Comparison of ENCODE assay signal across 8 mouse cellular contexts in the genomic region with DNA sequence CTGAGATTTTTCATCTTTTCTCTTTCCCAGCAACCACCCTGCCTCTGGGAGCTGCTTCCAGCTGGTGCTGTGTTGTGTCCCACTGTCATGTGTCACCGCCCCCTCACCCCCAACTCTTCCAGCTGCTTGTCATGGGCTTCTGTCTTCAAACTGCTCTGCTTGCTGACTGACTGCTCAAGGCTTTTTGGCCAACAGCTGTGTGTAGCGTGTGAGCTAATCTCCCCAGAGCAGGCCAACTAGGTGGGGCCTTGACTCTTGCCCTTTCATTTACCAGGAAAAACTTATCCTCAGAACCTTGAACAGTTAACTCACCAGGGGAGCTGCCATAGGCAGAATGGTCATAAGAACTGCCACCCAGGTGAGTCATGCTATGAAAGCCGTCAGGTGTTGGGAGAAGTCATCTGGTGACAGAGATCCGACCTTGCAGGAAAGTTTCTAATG. TPM values are rescaled to one million over a fixed set of nuclear protein-coding genes. Genes with fewer than 3 reads are reported as not detected.
A peak's percentile ranks its signal among the peaks of the same experiment; 100 is the strongest.
DNase-seq lines count a peak whose midpoint lies in the region; ATAC-seq lines count a peak whose summit lies in the region.

No protein-coding gene starts in this region.

- 44% methylated on average over 4 of the region's 4 CpGs for WGBS in intestine, embryonic 15.5 days
- 85% methylated on average over 4 of the region's 4 CpGs for WGBS in forebrain, embryonic 13.5 days

- peak; percentile 6 for DNase-seq in right cerebral cortex, postnatal 14 days
- no peak for DNase-seq in right cerebral cortex, postnatal 36 days (ENCODE audit: low spot score in 2 of 2)
- DNase-seq in left cerebral cortex, adult 18-20 months (ENCODE audit: low spot score in 2 of 2): no peak

- peaks cover 41% of the 10 kb centered on the region for H3K4me1 ChIP-seq in erythroblast, embryonic 14.5 days (ENCODE audit: control insufficient read depth)
- peaks cover 11% of the 10 kb centered on the region; the same call in 1 of the 2 replicates for H3K4me1 ChIP-seq in intestine, embryonic 15.5 days (replicated peaks)
- H3K4me1 ChIP-seq in forebrain, embryonic 13.5 days: 0 out of 2 replicates have a peak, but pooled peaks cover 3% of the 10 kb centered on the region

- H3K9me3 ChIP-seq in erythroblast, embryonic 14.5 days (ENCODE audit: control insufficient read depth, low read length): peaks cover 5% of the 10 kb centered on the region
- no peaks in the 10 kb centered on the region for H3K9me3 ChIP-seq in intestine, embryonic 15.5 days
- H3K9me3 ChIP-seq in forebrain, embryonic 13.5 days (replicated peaks): no peaks in the 10 kb centered on the region

- H3K9ac ChIP-seq in intestine, embryonic 15.5 days: no peak overlapping the region
- no peak overlapping the region for H3K9ac ChIP-seq in forebrain, embryonic 13.5 days

- H3K27me3 ChIP-seq in erythroblast, embryonic 14.5 days (ENCODE audit: control insufficient read depth): peaks cover 2% of the 10 kb centered on the region; the same call in 1 of the 2 replicates
- no peaks in the 10 kb centered on the region for H3K27me3 ChIP-seq in intestine, embryonic 15.5 days (replicated peaks)
- no peaks in the 10 kb centered on the region for H3K27me3 ChIP-seq in forebrain, embryonic 13.5 days

- peak overlapping the region; percentile 30; the same call in 1 of the 2 replicates for H3K4me2 ChIP-seq in intestine, embryonic 15.5 days (replicated peaks)
- no peak overlapping the region for H3K4me2 ChIP-seq in forebrain, embryonic 13.5 days

- H3K36me3 ChIP-seq in erythroblast, embryonic 14.5 days (ENCODE audit: control insufficient read depth): no peaks in the 10 kb centered on the region; the same call in 1 of the 2 replicates
- H3K36me3 ChIP-seq in intestine, embryonic 15.5 days: no peaks in the 10 kb centered on the region
- no peaks in the 10 kb centered on the region for H3K36me3 ChIP-seq in forebrain, embryonic 13.5 days (ENCODE audit: poor library complexity, severe bottlenecking)

- peak overlapping the region; percentile 38 for H3K4me3 ChIP-seq in erythroblast, embryonic 14.5 days (replicated peaks)
- H3K4me3 ChIP-seq in intestine, embryonic 15.5 days (replicated peaks): no peak overlapping the region
- H3K4me3 ChIP-seq in forebrain, embryonic 13.5 days: no peak overlapping the region

- peak overlapping the region; percentile 72 for H3K27ac ChIP-seq in intestine, embryonic 15.5 days
- H3K27ac ChIP-seq in forebrain, embryonic 13.5 days: no peak overlapping the region

- no peak for ATAC-seq in erythroblast, adult 5-6 weeks (replicated peaks; ENCODE audit: low FRiP score, poor library complexity, severe bottlenecking)
- ATAC-seq in intestine, embryonic 15.5 days: peak; percentile 86
- ATAC-seq in megakaryocyte progenitor cell, adult 5-6 weeks (replicated peaks; ENCODE audit: poor library complexity): peak; percentile 46; the same call in 1 of the 2 replicates
- ATAC-seq in forebrain, embryonic 13.5 days: no peak

RNA-seq across cellular contexts. Expression of a gene that starts 51.8 kb away (rescaled TPM):
- polyA plus RNA-seq in erythroblast, embryonic 14.5 days (2012): not detected in 2 replicates
- total RNA-seq in erythroblast, adult 5-6 weeks (2015; ENCODE audit: low replicate concordance): not detected in 2 replicates
- not detected in 2 replicates for total RNA-seq in erythroblast, adult 5-6 weeks (2017; ENCODE audit: low replicate concordance)
- 12.0 and 13.4 TPM in 2 replicates for polyA plus RNA-seq in intestine, embryonic 15.5 days (2015; fragmentation: Nextera tagmentation; extraction: Ambion mirVana)
- not detected in 2 replicates for total RNA-seq in megakaryocyte progenitor cell, adult 5-6 weeks (2015)
- total RNA-seq in megakaryocyte progenitor cell, adult 5-6 weeks (2017): not detected in 2 replicates
- total RNA-seq in left cerebral cortex, adult 18-20 months (2021): 1 to 10 TPM; 1.5 to 2.4 TPM
- polyA plus RNA-seq in forebrain, embryonic 13.5 days (2015; fragmentation: Nextera tagmentation; extraction: Ambion mirVana): 3.5 and 4.4 TPM in 2 replicates

RNA-seq across cellular contexts. Expression of a gene that starts 56.8 kb away (rescaled TPM):
- polyA plus RNA-seq in erythroblast, embryonic 14.5 days (2012): 0.15 and 0.28 TPM in 2 replicates
- total RNA-seq in erythroblast, adult 5-6 weeks (2015; ENCODE audit: low replicate concordance): 12.1 and 17.9 TPM in 2 replicates
- total RNA-seq in erythroblast, adult 5-6 weeks (2017; ENCODE audit: low replicate concordance): 4.8 and 9.8 TPM in 2 replicates
- 9.6 and 10.8 TPM in 2 replicates for polyA plus RNA-seq in intestine, embryonic 15.5 days (2015; fragmentation: Nextera tagmentation; extraction: Ambion mirVana)
- total RNA-seq in megakaryocyte progenitor cell, adult 5-6 weeks (2015): 14.6 and 23.7 TPM in 2 replicates
- 15.4 and 24.2 TPM in 2 replicates for total RNA-seq in megakaryocyte progenitor cell, adult 5-6 weeks (2017)
- total RNA-seq in left cerebral cortex, adult 18-20 months (2021): 10 to 100 TPM; 54.3 to 54.8 TPM
- 9.1 and 9.2 TPM in 2 replicates for polyA plus RNA-seq in forebrain, embryonic 13.5 days (2015; fragmentation: Nextera tagmentation; extraction: Ambion mirVana)

Comparison
In these comparisons a context has a peak if more than half of its experiments do, and no peak if none do; other contexts are left out.
1. ATAC-seq: peak in intestine, embryonic 15.5 days (single experiment) and megakaryocyte progenitor cell, adult 5-6 weeks (single experiment); none in erythroblast, adult 5-6 weeks (single experiment) and forebrain, embryonic 13.5 days (single experiment).